Mouse (Mus musculus): Measurements from ENCODE around the gene Herc4.

GRCm38 (mm10) chr10:63224341-63224740, 19.3 kb upstream of the Herc4 start:
- TF ChIP-seq CTCF (IDR thresholded peaks at IDR 0.05) (no peak), EP300 (IDR thresholded peaks at IDR 0.05) (no peak)
